Comparison of ENCODE assay signal across 16 mouse cellular contexts in the genomic region with DNA sequence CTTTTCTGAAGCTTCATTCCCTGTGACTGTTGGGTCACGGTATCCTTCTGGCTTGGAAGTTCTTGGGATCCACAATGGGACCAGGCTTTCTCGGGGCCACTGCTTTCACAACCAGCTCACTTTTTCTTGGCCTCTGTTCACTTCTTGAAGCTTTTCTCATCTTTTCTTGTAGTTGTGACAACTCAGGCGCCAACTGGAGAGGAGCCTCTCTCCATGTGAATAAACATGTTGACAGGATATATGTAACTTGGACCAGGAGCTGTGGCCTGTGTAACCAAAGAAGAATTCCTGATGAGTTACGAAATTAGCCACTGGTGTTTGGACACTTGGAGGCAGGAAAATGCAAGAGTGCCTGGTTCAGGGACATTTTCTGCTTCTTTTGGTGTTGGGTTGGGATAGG.
DNase-seq lines count a peak whose midpoint lies in the region; ATAC-seq lines count a peak whose summit lies in the region.
"Had no signal": no experiment of that assay in that cellular context is flagged by ENCODE, and none has a peak within 500 bp of the region (broad histone marks: within the 10 kb centered on the region; RNA-seq: fewer than 3 reads in every experiment).

No protein-coding gene starts in this region.

- H3K4me2 ChIP-seq in intestine, embryonic 16.5 days (ENCODE audit: low read depth, low read length): no peak overlapping the region
- no peak overlapping the region for H3K4me2 ChIP-seq in intestine, embryonic 15.5 days (replicated peaks)
- H3K4me2 ChIP-seq: embryonic facial prominence, embryonic 12.5 days; heart, embryonic 15.5 days; hindbrain, embryonic 15.5 days; kidney, embryonic 15.5 days; limb, embryonic 15.5 days had no signal

- WGBS in intestine, embryonic 16.5 days: 73% methylated on average over 4 of the region's 4 CpGs
- 62% methylated on average over 4 of the region's 4 CpGs for WGBS in intestine, embryonic 15.5 days
- 91% methylated on average over 4 of the region's 4 CpGs for WGBS in midbrain, embryonic 10.5 days

- no peak overlapping the region for H3K27ac ChIP-seq in intestine, embryonic 16.5 days (ENCODE audit: low read length)
- H3K27ac ChIP-seq in intestine, embryonic 15.5 days: no peak overlapping the region
- H3K27ac ChIP-seq in midbrain, embryonic 10.5 days (replicated peaks): no peak overlapping the region
- H3K27ac ChIP-seq: embryonic facial prominence, embryonic 12.5 days; heart, embryonic 15.5 days; hindbrain, embryonic 15.5 days; kidney, embryonic 15.5 days; limb, embryonic 15.5 days had no signal

- no peaks in the 10 kb centered on the region for H3K27me3 ChIP-seq in intestine, embryonic 16.5 days (replicated peaks; ENCODE audit: control insufficient read depth, insufficient read depth, low read length)
- no peaks in the 10 kb centered on the region for H3K27me3 ChIP-seq in intestine, embryonic 15.5 days (replicated peaks)
- H3K27me3 ChIP-seq in midbrain, embryonic 10.5 days (ENCODE audit: low read depth, poor library complexity, severe bottlenecking): no peaks in the 10 kb centered on the region
- H3K27me3 ChIP-seq: embryonic facial prominence, embryonic 12.5 days; heart, embryonic 15.5 days; hindbrain, embryonic 15.5 days; kidney, embryonic 15.5 days; limb, embryonic 15.5 days; megakaryocyte, embryonic 14.5 days had no signal

- no peak overlapping the region for H3K4me3 ChIP-seq in intestine, embryonic 16.5 days (ENCODE audit: low read length)
- no peak overlapping the region for H3K4me3 ChIP-seq in intestine, embryonic 15.5 days (replicated peaks)
- H3K4me3 ChIP-seq in midbrain, embryonic 10.5 days: no peak overlapping the region
- H3K4me3 ChIP-seq: embryonic facial prominence, embryonic 12.5 days; heart, embryonic 15.5 days; hindbrain, embryonic 15.5 days; kidney, embryonic 15.5 days; limb, embryonic 15.5 days; megakaryocyte, embryonic 14.5 days had no signal

- ATAC-seq in intestine, embryonic 16.5 days: 0 out of 2 replicates have a peak, but pooled peaks have one; percentile 31
- ATAC-seq in intestine, embryonic 15.5 days: no peak

- H3K4me1 ChIP-seq in intestine, embryonic 16.5 days (ENCODE audit: control insufficient read depth, insufficient read depth, low read length): peaks cover 3% of the 10 kb centered on the region
- H3K4me1 ChIP-seq in intestine, embryonic 15.5 days (replicated peaks): peaks cover 4% of the 10 kb centered on the region; the same call in 1 of the 2 replicates
- H3K4me1 ChIP-seq in midbrain, embryonic 10.5 days: 0 out of 2 replicates have a peak, but pooled peaks cover 3% of the 10 kb centered on the region
- H3K4me1 ChIP-seq: heart, embryonic 15.5 days; hindbrain, embryonic 15.5 days; limb, embryonic 15.5 days had no signal

- no peaks in the 10 kb centered on the region for H3K36me3 ChIP-seq in intestine, embryonic 16.5 days (ENCODE audit: control insufficient read depth, insufficient read depth, low read length)
- H3K36me3 ChIP-seq in intestine, embryonic 15.5 days: no peaks in the 10 kb centered on the region
- no peaks in the 10 kb centered on the region for H3K36me3 ChIP-seq in midbrain, embryonic 10.5 days
- H3K36me3 ChIP-seq: embryonic facial prominence, embryonic 12.5 days; heart, embryonic 15.5 days; hindbrain, embryonic 15.5 days; kidney, embryonic 15.5 days; limb, embryonic 15.5 days had no signal

- H3K9me3 ChIP-seq in intestine, embryonic 16.5 days (ENCODE audit: control insufficient read depth, low read length): no peaks in the 10 kb centered on the region
- no peaks in the 10 kb centered on the region for H3K9me3 ChIP-seq in intestine, embryonic 15.5 days
- no peaks in the 10 kb centered on the region for H3K9me3 ChIP-seq in midbrain, embryonic 10.5 days (replicated peaks)
- H3K9me3 ChIP-seq: embryonic facial prominence, embryonic 12.5 days; heart, embryonic 15.5 days; hindbrain, embryonic 15.5 days; kidney, embryonic 15.5 days; limb, embryonic 15.5 days had no signal

- peak; percentile 20 for DNase-seq in urinary bladder, postnatal 14 days (ENCODE audit: low spot score)
- no peak for DNase-seq in urinary bladder, postnatal 10 days (ENCODE audit: low spot score)
- DNase-seq in gastrocnemius, adult 8-10 months (ENCODE audit: low spot score in 2 of 2): peak; percentile 17 to 41
- DNase-seq in MN1 (ENCODE audit: low spot score): no peak
- no peak for DNase-seq in midbrain, embryonic 10.5 days (ENCODE audit: low spot score)
- DNase-seq: adrenal gland, adult 8-10 months; cerebellum, postnatal 36 days; thymus, adult 18-20 months had no signal

- no peak overlapping the region for H3K9ac ChIP-seq in intestine, embryonic 16.5 days (ENCODE audit: low read depth, low read length)
- no peak overlapping the region for H3K9ac ChIP-seq in intestine, embryonic 15.5 days
- H3K9ac ChIP-seq: embryonic facial prominence, embryonic 12.5 days; heart, embryonic 15.5 days; hindbrain, embryonic 15.5 days; kidney, embryonic 15.5 days; limb, embryonic 15.5 days had no signal

Comparison
In these comparisons a context has a peak if more than half of its experiments do, and no peak if none do; other contexts are left out.
1. DNase-seq: peak in urinary bladder, postnatal 14 days (single experiment) and gastrocnemius, adult 8-10 months (2 of 2); none in urinary bladder, postnatal 10 days (single experiment), MN1 (single experiment) and midbrain, embryonic 10.5 days (single experiment).